Mouse (Mus musculus): ENCODE results near the gene Gtse1. TPM values are rescaled to one million over a fixed set of nuclear protein-coding genes. Genes with fewer than 3 reads are reported as not detected.
"Not testable (repeated sequence)": the region's sequence is repeated elsewhere in the genome, so short reads cannot be mapped to it uniquely, and the experiment has no call there.

Gene Gtse1
- polyA plus RNA-seq, 1 experiment from 2014 or later, result 44.6 TPM

DNA sequence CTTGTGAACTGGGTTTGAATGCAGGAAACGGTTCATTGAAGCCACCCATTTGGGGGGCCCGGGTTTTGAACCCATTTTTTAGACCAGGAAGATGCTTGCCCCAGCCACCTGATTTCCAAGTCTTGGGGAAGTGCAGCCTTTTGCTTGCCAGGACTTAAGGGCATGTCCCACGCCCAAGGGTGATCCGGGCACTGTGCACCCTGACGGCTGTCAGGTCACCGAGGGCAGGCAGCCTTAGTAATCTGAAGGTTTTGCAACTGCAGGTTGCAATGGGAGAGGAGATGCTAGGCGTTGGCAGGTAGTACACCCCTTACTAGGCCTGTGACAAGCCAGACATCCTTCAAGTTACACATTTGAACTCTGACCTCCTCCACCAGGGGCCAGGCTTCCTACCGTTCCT lies 26.9 kb upstream of the Gtse1 start:
- Histone ChIP-seq H3K27me3 (0 out of 2 replicates have a peak, but pooled peaks cover 4% of the 10 kb centered on the region), H3K9me3 (no peaks in the 10 kb centered on the region), H3K36me3 (replicated peaks) (no peaks in the 10 kb centered on the region), H3K4me3 (replicated peaks) (peak overlapping the region; percentile 51), H3K4me2 (peak overlapping the region; percentile 69), H3K27ac (no peak overlapping the region), H3K4me1 (peaks cover 12% of the 10 kb centered on the region), H3K9ac (peak overlapping the region; percentile 59)
- no peak for ATAC-seq (ENCODE audit: low FRiP score)
- 50% methylated on average over 8 of the region's 8 CpGs for WGBS

DNA sequence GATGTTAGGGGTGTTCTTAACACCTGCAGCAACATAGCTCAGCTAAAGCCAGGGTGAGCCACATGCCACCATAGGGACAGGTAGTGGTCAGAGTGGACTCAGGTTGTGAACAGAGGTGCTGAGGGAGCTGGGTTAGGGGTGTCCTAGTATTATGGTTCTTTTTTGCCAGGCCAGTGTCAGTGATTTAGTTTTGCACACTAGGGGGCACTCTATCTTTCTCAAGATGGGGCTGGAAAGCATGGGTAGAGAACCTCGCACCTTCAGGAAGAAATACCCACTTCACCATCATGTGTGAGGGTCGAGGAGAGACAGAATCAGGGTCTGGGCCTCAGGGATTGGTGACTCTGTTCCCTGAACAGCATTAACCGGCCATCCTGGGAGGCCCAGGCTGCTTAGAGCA lies 24.2 kb upstream of the Gtse1 start:
- no peaks in the 10 kb centered on the region for H3K36me3 ChIP-seq (replicated peaks)
- WGBS, result 70% methylated on average over 3 of the region's 3 CpGs
- no peak overlapping the region for H3K27ac ChIP-seq
- ATAC-seq (ENCODE audit: low FRiP score), result no peak
- H3K4me1 ChIP-seq, result peaks cover 12% of the 10 kb centered on the region
- H3K27me3 ChIP-seq, result no peaks in the 10 kb centered on the region
- H3K4me2 ChIP-seq, result no peak overlapping the region
- no peak overlapping the region for H3K4me3 ChIP-seq (replicated peaks)
- H3K9ac ChIP-seq, result no peak overlapping the region
- no peaks in the 10 kb centered on the region for H3K9me3 ChIP-seq

DNA sequence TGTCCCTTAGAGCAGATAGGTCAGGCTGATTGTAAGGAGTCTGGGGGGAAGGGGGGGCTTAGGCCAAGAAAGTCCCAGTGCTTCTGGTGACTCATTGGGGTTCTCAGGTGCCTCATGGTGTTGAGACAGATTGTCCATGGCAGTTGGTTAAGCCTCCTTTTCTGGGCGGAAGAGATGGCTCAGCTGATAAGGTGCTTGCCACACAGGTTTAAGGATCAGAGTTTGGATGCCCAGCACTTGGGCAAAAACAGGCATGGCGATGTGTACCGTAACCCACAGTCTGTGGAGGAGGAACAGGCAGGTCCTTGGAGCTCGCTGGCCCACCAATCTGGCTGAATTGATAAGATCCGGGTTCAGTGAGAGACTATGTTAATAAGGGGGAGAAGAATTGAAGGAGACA lies 22.7 kb upstream of the Gtse1 start:
- ATAC-seq (ENCODE audit: low FRiP score), result no peak
- Histone ChIP-seq H3K9ac (no peak overlapping the region), H3K36me3 (replicated peaks) (no peaks in the 10 kb centered on the region), H3K27ac (no peak overlapping the region), H3K4me1 (peaks cover 9% of the 10 kb centered on the region), H3K27me3 (no peaks in the 10 kb centered on the region), H3K4me2 (no peak overlapping the region), H3K9me3 (no peaks in the 10 kb centered on the region), H3K4me3 (replicated peaks) (no peak overlapping the region)
- 97% methylated on average over 5 of the region's 5 CpGs for WGBS

DNA sequence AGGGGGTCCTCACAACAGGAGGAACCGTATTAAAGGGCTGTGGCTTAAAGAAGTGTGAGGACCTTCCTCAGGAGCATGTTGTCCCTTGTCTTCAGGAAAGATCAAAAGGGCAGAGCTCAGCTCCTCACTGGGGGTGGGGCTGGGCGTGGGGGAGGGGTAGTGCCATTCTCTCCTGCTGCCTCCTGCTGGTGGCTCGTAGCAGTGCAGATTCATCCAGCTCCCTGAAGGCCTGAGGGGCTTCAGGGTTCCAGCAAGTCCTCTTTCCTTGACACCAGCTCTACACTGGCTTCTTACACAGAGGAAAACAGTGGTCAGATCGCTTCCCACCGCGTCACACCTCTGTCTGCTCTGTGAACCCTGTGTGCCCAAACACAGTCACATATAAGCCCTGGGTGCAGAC lies 18.6 kb upstream of the Gtse1 start:
- Histone ChIP-seq H3K27ac (no peak overlapping the region), H3K4me3 (replicated peaks) (no peak overlapping the region), H3K4me1 (peaks cover 2% of the 10 kb centered on the region; the same call in 1 of the 2 replicates), H3K9me3 (no peaks in the 10 kb centered on the region), H3K9ac (no peak overlapping the region), H3K36me3 (replicated peaks) (no peaks in the 10 kb centered on the region), H3K27me3 (no peaks in the 10 kb centered on the region), H3K4me2 (no peak overlapping the region)
- 48% methylated on average over 6 of the region's 6 CpGs for WGBS
- no peak for ATAC-seq (ENCODE audit: low FRiP score)

DNA sequence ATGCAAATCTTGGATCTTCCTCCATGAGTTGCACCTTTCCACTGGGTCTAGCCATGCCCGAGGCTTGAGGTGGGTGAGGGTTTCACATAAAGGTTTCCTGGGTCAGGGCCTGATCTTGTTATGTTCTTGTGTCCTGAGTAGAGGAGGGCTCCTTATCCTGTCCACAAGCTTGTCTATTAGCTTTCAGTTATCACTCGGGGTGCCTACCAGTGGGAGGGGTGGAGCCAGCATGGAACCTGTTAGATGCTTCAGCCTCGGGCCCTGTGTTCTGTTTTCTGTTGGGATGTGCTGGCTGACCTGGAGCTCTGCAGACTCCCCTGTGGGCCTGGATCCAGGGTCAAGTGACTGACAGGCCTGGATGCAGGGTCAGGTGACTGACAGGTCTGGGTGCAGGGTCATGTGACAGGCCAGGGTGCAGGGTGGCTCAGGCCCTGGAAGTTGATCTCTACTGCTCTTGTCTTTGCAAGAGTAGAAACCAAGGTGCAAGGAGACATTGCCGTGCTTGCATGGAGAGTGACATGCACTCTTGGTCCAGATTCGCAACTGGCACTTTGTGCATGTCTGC lies 17.7 kb upstream of the Gtse1 start:
- Histone ChIP-seq H3K27ac (no peak overlapping the region), H3K9ac (no peak overlapping the region)
- 77% methylated on average over 5 of the region's 5 CpGs for WGBS

DNA sequence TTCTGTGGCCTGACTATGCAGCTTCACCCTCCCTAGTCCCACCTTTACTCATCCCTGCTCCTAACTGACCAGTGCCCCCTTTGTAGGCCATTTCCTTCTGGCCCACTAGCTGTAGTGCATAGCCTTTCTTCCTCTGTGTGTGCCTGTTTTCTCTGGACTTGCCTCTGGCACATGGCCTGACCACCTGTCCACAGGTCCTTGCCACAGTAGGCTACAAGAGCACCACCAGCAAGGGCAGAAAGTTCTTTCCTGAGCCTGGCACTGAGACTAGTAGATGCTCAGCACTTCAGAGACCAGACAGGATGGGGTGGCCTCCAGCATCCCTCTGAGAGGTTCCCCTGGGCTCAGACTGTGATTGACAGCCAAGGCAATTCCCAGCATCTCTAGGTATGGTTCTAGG lies 14.5 kb upstream of the Gtse1 start:
- H3K4me1 ChIP-seq, result peaks cover 2% of the 10 kb centered on the region; the same call in 1 of the 2 replicates
- H3K36me3 ChIP-seq (replicated peaks), result no peaks in the 10 kb centered on the region
- H3K9me3 ChIP-seq, result no peaks in the 10 kb centered on the region
- no peak overlapping the region for H3K27ac ChIP-seq
- no peaks in the 10 kb centered on the region for H3K27me3 ChIP-seq
- ATAC-seq (ENCODE audit: low FRiP score), result no peak
- H3K4me3 ChIP-seq (replicated peaks), result no peak overlapping the region
- no peak overlapping the region for H3K9ac ChIP-seq
- H3K4me2 ChIP-seq, result no peak overlapping the region

More for the DNA sequence above, 17.7 kb upstream of the Gtse1 start:
- H3K36me3 ChIP-seq (replicated peaks), result no peaks in the 10 kb centered on the region
- H3K9me3 ChIP-seq, result no peaks in the 10 kb centered on the region
- ATAC-seq (ENCODE audit: low FRiP score), result no peak
- H3K4me1 ChIP-seq, result peaks cover 2% of the 10 kb centered on the region; the same call in 1 of the 2 replicates
- H3K27me3 ChIP-seq, result no peaks in the 10 kb centered on the region
- no peak overlapping the region for H3K4me2 ChIP-seq
- H3K4me3 ChIP-seq (replicated peaks), result no peak overlapping the region

DNA sequence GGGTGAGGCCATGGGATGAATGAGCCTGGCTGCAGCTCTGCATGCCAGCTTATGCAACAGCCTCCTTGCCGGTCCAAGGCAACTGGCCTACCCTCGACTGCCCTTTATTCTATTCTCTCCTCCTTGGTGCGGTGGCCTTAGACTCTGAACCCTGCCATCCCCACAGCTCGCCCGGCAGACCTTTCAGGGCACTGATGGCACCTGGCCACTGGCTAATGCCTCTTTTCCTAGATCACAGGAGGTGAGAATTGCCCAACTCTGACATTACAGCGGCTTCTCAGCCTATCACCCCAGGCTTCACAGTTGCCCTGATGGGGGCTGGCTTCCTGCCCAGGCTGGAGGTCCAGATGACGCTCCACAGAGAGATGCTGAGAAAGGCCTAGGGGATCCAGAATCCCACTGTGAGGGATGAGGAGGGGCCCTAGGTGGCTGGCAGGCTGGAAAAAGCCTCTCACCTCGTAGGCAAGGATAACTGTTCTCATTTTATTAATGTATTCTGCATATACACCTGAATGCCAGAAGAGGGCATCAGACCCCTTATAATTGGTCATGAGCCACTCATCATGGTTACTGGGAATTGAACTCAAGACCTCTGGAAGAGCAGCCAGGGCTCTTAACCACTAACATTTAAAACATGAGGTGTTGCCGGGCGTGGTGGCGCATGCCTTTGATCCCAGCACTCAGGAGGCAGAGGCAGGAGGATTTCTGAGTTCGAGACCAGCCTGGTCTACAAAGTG lies 7.7 kb upstream of the Gtse1 start:
- H3K36me3 ChIP-seq (replicated peaks), result no peaks in the 10 kb centered on the region
- H3K4me3 ChIP-seq (replicated peaks), result no peak overlapping the region
- no peak overlapping the region for H3K9ac ChIP-seq
- no peak overlapping the region for H3K4me2 ChIP-seq
- no peak for ATAC-seq (ENCODE audit: low FRiP score)
- no peak overlapping the region for H3K27ac ChIP-seq
- 82% methylated on average over 12 of the region's 12 CpGs for WGBS
- no peaks in the 10 kb centered on the region for H3K27me3 ChIP-seq
- H3K4me1 ChIP-seq, result no peaks in the 10 kb centered on the region
- H3K9me3 ChIP-seq, result no peaks in the 10 kb centered on the region

DNA sequence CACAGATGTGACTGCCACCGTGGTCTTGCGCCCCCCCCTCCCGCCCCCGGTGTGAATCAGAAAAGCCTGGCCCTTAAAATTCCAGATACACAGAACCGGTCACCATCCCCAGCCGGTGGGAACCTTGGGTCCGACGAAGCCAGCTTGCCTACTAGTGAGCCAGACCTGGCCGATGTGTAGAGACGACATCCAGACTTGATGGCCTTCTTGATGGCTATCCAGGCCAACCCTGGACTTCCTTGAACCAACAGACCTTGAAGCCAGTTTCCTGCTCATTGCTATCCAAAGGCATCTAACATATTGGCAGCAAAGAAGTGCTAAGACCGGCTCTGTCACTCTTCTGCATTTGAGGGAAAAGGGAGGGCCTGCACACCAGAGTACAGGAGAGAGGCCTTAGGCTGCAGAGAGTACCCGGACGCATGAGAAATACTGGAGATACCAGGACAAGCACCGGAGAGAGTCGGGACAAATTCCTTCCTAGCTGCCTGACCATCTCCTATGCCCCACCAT lies 510 bp upstream of the Gtse1 start:
- ATAC-seq (ENCODE audit: low FRiP score), result peak; percentile 57
- peak overlapping the region; percentile 86 for H3K4me2 ChIP-seq
- H3K4me3 ChIP-seq (replicated peaks), result peak overlapping the region; percentile 78
- 11% methylated on average over 15 of the region's 15 CpGs for WGBS
- H3K27me3 ChIP-seq, result no peaks in the 10 kb centered on the region
- H3K27ac ChIP-seq, result peak overlapping the region; percentile 59
- H3K9ac ChIP-seq, result peak overlapping the region; percentile 87
- H3K36me3 ChIP-seq (replicated peaks), result peaks cover 27% of the 10 kb centered on the region
- H3K9me3 ChIP-seq, result no peaks in the 10 kb centered on the region
- H3K4me1 ChIP-seq, result peaks cover 25% of the 10 kb centered on the region

DNA sequence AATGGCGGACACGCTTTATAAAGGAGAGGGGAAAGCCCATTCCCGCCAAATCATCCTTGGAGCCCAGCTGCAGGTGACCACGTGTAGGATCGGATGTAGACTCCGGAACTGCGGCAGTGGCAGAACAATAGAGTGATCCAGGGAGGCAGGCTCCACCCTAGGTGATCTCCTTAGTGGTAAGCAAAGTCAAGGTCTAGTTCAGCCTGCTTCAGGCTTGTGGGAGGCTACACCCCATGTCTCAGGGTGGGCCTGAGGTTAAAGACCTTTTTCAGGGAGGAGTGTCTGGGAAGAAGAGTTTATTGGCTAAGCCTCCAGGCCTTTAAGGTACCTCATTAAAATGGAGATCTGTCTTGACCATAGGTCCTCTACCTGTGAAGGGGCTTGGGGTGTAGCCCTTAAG lies 6.4 kb downstream of the Gtse1 start:
- not testable (repeated sequence) for ATAC-seq (ENCODE audit: low FRiP score); H3K9ac ChIP-seq; H3K4me1 ChIP-seq; H3K4me2 ChIP-seq; H3K27ac ChIP-seq; H3K27me3 ChIP-seq; H3K9me3 ChIP-seq; H3K4me3 ChIP-seq (replicated peaks)
- 92% methylated on average over 7 of the region's 7 CpGs for WGBS
- H3K36me3 ChIP-seq (replicated peaks), result peaks cover 93% of the 10 kb centered on the region

DNA sequence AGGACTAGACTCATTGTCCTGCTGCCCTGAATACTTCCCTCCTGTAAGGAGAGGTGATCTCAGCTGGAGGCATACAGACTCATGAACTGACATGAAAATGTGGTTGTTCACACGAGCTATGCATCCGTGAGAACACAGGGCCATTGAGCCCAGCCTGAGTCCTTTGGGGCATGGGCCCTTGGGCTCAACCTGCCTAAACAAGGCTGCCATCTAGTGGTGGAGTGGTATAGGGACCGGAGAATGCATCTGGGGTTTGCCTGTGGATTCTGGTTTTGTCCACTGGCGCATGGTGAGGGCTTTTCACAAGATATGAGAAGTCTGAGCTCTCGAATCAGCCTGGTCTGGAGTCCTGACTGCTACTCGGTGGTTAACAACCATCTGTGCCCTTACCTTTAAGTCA lies 8.2 kb downstream of the Gtse1 start:
- 52% methylated on average over 6 of the region's 6 CpGs for WGBS
- peaks cover 98% of the 10 kb centered on the region for H3K36me3 ChIP-seq (replicated peaks)
- 0 out of 2 replicates have a peak, but pooled peaks have one; percentile 46 for ATAC-seq (ENCODE audit: low FRiP score)

DNA sequence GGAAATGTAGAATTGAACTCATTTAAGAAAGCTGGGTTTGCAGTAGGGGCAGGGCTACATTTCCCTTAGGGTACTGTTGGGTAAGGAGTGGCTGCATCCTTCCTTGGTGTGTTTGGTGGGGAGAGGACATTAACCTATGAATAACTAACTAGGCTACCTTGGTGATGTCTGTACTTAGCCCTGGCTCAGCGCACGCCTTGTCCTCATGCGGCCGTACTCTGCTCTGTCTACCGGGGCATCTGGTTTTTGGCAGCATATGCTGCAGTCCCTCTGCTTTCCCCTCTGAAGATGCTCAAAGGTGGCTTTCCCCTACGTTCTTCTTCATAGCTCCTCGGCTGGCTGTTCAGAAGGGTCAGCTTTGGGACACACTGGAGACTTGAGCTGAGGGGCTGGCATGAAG lies 17.8 kb downstream of the Gtse1 start:
- Histone ChIP-seq H3K4me1 (peaks cover 24% of the 10 kb centered on the region), H3K9me3 (no peaks in the 10 kb centered on the region), H3K27ac (no peak overlapping the region), H3K36me3 (replicated peaks) (peaks cover 52% of the 10 kb centered on the region), H3K9ac (no peak overlapping the region), H3K27me3 (no peaks in the 10 kb centered on the region), H3K4me3 (replicated peaks) (no peak overlapping the region), H3K4me2 (no peak overlapping the region)
- 90% methylated on average over 7 of the region's 7 CpGs for WGBS
- ATAC-seq (ENCODE audit: low FRiP score), result no peak

More for the DNA sequence above, 8.2 kb downstream of the Gtse1 start:
- no peaks in the 10 kb centered on the region for H3K9me3 ChIP-seq
- no peak overlapping the region for H3K4me3 ChIP-seq (replicated peaks)
- H3K27ac ChIP-seq, result no peak overlapping the region
- no peaks in the 10 kb centered on the region for H3K4me1 ChIP-seq
- H3K9ac ChIP-seq, result no peak overlapping the region
- H3K27me3 ChIP-seq, result no peaks in the 10 kb centered on the region
- H3K4me2 ChIP-seq, result no peak overlapping the region

DNA sequence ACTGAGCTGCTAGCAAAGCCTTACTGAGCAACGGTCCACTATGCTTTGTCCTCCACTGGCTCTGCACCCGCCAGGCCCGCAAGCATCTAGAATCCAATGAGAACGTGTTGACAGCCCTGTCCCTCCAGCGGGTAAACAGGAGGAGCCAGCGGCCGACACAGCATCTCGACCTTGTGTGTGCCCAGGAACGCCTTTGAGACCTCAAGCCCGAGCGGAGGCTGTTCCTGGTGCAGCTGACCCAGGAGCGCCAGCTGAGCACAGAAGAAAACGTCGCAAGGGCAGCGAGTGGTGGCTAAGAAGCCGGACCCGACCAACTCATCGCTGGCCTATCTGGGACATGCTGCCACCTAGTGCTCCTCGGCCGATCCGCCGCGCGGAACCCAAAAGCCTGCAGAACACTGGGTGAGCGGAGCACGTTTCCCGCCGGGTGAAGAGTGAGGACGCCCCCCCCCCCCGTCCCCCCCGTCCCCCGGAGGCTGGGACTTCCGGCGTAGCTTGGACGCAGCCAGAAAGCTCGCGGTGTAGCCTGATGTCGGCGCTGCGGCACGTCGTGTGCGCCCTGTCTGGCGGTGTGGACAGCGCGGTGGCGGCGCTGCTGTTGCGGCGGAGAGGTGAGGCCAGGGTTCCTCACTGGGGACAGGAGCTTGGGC lies 19.4 kb downstream of the Gtse1 start, which contains the start of gene Trmu:
TSS of gene Trmu (plus strand) at position 465 of the 650 bp plus-strand sequence.
- WGBS, result under 1% methylated on average over 50 of the region's 50 CpGs
- Histone ChIP-seq H3K4me2 (peak within 1 kb of the TSS; percentile 89), H3K4me1 (peaks cover 24% of the 10 kb centered on the region), H3K27me3 (no peaks in the 10 kb centered on the region), H3K27ac (peak within 1 kb of the TSS; percentile 84), H3K4me3 (replicated peaks) (peak within 1 kb of the TSS; percentile 75), H3K9me3 (no peaks in the 10 kb centered on the region), H3K9ac (peak within 1 kb of the TSS; percentile 85), H3K36me3 (replicated peaks) (peaks cover 50% of the 10 kb centered on the region)
- peak; percentile 94 for ATAC-seq (ENCODE audit: low FRiP score)
